Mouse (Mus musculus): ENCODE measurements around the gene Tlr9.

Tlr9 gene

GRCm38 (mm10) chr9:106203990-106204851, 18.2 kb upstream of the Tlr9 start:
- DNase-seq: peak; percentile 84

DNA sequence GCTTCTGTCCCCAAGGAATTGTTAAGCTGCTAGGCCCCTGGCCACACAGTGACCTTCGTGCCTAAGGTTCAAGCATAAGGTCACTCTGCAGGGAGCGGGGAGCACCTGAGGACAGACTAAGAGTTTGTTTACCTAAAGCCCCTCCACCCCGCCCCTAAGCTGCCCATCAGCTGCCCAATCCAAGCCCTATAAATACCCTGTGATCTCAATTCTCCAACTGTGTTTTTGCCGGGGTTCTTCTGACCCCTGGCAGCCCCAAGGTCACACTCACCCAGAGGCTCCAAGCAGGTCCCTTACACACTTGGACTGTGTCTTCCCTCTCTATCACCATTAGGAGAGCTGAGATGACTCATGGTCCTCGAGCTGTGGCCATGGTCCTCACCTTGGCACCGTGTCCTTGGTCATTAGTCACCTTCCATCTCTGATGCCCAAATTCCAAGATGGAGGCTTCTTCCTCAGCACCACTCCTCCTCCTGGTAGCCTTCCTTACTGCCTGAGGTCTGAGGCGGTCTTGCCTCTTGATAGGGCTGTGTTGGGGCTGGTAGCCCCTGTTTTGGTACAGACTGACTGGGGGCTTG, 16.6 kb upstream of the Tlr9 start:
- peak; percentile 42 for DNase-seq

DNA sequence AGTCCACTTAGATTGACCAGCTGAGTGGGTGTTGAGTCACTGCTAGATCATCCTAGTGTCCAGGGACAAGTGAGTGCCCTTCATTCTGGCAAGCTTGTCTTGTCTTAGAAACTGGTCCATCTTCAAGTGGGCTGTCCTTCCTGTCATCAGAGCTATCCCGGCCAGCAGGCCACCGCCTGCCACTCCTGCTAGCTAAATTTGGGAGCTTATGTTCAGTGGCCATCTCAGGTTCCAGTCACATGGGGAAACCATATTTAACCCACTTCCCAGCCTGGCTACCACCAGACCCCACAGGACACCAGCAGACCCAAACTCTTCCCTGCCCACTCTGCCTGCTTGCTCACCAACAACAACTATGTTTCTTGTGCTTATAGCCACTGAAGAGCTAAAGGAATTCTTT, 15.9 kb upstream of the Tlr9 start:
- no peak for DNase-seq

- DNase-seq: no peak
These were observed 14.2 kb upstream of the Tlr9 start for GRCm38 (mm10) chr9:106208181-106208580.

DNA sequence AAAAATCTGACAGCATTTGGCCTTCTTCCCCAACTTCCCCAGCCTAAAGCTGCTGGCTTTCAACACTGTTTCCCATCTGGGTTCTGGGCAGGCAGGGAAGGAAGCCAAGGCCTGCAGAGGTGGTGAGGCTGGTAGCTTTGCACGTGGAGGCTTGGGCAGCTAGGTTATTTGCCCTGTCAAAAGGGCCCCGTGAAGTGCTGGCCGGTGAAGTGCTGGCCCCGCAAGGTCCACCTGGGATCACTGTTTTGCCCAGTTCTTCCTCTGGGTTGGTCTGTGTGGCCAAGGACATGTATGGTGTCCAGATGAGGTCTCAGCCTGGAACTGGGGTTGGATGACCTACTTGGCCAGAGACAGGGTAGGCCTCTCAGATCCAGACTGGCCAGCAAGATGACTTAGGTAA, 12.4 kb upstream of the Tlr9 start:
- DNase-seq: no peak

DNA sequence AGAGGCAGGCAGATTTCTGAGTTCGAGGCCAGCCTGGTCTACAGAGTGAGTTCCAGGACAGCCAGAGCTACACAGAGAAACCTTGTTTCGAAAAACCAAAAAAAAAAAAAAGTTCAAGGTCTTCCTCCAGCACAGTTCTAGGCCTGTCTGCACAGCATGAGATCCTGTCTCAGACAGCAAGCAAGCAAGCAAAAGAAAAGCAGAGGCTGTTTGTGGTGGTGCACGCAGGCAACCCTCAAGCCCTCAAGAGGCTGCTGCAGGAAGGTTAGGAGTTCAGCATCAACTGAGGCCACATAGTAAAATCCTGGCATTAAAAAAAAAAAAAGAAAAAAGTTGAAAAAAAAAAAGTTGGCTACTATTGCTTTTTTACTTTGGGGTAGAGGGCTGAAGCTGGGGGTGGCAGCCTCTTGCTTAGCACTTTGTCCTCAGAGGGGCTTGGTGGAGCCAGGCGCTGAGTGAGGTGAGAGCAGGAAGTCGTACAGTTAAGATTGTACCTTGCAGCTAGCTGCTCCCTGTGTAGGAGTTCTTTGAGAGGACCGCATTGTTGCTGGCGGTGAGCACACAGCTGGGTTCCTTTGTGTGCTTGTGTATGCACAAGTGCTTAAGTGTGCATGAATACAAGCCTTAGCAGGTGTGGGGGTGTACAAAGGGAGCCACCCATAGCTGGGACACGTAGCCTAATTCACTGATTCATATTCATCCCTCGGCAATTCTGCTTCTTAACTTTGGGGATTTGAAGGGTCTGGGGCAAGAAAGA, 11.4 kb upstream of the Tlr9 start:
- no peak for DNase-seq

DNA sequence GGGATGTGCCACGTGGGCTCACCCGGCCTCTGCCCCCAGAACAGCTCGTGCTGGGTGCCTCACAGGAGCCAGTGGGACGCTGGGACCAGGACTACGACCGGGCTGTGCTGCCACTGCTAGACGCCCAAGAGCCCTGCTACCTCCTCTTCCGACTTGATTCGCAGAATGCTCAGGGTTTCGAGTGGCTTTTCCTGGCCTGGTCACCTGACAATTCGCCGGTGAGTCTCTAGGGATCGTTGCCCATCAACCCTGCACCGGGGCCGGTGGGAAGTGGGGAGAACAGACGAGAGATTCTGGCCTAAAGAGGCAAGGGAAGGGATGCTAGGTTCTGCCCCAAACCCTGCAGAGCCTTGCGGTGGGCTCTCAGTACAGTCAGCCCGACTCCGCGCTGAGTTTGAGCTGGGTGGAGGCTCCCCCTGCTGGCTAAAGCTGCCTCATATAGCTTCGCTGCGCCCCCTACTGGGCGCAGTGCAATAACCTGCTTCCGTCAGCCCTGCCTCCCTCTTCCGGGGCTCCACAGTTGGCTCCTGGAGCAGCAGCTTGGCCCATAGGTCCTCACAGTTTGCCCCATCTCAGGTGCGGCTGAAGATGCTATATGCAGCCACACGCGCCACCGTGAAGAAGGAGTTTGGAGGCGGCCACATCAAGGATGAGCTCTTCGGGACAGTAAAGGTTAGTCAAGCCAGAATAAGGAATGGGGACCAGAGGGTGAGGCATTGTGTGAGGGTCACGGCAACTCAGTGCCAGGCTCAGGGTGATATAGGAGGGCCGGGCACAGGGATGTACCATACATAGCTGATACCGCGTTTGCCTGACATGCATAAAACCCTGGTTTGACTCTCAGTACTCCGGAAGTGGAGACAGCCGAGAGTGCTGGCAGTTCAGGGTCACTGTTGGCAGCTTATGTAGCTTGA, 10.5 kb upstream of the Tlr9 start:
- peak; percentile 82 for DNase-seq

DNA sequence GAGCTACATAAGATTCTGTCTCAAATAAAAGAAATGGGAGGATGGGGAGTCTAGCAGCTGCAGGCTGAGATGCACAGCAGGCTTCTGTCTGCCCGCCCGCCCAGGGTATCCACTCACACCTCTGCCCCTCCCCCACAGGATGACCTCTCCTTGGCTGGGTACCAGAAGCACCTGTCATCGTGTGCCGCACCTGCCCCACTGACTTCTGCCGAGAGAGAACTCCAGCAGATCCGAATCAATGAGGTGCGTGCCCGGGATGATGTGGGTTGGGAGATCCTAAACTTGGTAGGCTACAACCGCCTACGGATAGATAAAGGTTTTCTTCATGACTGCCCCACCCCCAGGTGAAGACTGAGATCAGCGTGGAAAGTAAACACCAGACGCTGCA, 9.8 kb upstream of the Tlr9 start:
- peak; percentile 45 for DNase-seq

DNA sequence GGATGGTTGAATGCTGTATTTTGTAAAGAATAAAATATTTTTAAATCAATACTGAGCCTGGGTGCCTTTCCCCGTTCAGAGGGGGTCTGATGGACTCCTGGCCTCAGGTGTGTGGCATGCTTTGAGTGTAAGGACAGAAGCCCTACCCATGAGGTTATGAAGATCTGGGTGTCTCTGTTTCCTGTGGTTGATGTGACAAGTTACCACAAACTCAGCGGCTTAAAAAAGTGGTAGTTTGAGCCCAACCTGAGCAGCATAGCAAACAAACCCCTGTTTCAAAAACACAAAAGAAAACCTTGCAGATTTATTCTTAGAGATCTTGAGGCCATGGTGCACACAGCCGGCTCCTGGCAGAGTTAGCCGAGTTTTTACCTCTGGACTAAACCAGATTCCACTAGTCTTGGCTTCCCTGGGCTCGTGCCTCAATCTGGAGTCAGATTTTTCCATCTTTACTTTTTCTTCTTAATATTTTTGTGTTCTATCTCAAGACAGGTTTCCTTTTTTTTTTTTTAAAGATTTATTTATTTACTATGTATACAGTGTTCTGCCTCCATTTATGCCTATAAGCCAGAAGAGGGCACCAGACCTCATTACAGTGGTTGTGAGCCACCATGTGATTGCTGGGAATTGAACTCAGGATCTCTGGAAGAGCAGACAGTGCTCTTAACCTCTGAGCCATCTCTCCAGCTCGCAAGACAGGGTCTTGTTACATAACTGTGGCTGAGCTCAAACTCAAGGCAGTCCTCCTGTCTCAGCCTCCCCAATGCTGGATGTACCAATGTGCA, 6.9 kb upstream of the Tlr9 start:
- DNase-seq: no peak

GRCm38 (mm10) chr9:106216971-106217370, 5.4 kb upstream of the Tlr9 start:
- no peak for DNase-seq

GRCm38 (mm10) chr9:106220894-106221523, 1.4 kb upstream of the Tlr9 start:
- no peak for DNase-seq

GRCm38 (mm10) chr9:106222994-106223393, 596 bp downstream of the Tlr9 start:
- no peak for DNase-seq

DNA sequence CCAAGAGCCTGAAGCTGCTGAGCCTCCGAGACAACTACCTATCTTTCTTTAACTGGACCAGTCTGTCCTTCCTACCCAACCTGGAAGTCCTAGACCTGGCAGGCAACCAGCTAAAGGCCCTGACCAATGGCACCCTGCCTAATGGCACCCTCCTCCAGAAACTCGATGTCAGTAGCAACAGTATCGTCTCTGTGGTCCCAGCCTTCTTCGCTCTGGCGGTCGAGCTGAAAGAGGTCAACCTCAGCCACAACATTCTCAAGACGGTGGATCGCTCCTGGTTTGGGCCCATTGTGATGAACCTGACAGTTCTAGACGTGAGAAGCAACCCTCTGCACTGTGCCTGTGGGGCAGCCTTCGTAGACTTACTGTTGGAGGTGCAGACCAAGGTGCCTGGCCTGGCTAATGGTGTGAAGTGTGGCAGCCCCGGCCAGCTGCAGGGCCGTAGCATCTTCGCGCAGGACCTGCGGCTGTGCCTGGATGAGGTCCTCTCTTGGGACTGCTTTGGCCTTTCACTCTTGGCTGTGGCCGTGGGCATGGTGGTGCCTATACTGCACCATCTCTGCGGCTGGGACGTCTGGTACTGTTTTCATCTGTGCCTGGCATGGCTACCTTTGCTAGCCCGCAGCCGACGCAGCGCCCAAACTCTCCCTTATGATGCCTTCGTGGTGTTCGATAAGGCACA, 3.2 kb downstream of the Tlr9 start:
- DNase-seq: no peak

GRCm38 (mm10) chr9:106226151-106226682, 3.8 kb downstream of the Tlr9 start:
- no peak for DNase-seq

- no peak for DNase-seq
These were observed 5.5 kb downstream of the Tlr9 start for GRCm38 (mm10) chr9:106227790-106228429.

DNA sequence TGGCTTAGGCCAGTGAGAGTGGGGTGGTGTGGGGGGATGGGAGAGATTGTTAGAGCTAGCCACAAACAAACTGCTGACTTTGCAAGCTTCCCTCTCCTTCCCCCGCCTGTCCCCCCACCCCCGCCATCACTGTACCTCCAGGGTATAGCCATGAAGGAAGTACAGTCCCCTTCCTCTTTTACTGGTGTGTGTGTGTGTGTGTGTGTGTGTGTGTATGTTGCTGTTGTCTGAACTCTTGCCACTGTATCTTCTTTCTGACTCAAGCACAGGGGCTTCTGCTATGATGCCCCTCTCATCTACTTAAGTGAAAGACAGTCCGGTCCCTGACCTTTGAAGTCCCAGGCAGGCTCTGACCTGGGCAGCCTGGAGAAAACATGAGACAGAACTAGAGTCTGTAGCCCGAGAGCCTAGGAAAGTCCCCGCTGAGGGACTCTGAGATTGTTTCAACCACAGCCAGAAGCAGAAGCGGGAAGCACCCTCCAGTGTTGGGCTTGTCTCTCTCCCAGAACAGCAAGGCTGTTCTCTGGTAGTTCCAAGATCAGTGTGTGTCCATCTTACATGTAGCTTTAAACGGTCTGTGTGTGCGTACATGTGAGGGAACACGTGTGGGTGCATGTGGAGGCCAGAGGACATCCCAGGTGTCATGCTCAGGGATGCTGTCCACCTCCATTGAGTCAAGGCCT, 7.8 kb downstream of the Tlr9 start:
- no peak for DNase-seq

GRCm38 (mm10) chr9:106230734-106231106, 8.3 kb downstream of the Tlr9 start:
- DNase-seq: no peak

DNA sequence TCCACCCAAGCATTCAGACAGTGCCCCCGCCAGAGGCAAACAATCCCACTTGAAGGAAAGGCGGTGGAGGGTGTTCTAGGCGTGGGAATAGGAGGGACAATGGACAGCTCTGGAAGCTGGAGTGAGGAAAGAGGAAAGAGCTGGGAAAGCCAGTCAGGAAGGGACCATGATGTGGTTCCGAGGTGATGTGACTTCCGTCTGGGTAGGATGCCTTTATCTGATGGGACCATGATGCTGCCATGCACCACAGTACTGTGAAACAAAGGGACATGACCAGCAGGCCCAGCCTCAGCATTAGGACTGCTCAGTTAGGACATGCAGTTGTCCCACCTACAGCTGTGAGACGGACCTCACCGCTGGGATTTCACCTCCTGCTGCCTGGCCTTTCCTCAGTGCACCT, 8.8 kb downstream of the Tlr9 start:
- no peak for DNase-seq

- DNase-seq: no peak
These were observed 9.4 kb downstream of the Tlr9 start for GRCm38 (mm10) chr9:106231816-106232215.

DNA sequence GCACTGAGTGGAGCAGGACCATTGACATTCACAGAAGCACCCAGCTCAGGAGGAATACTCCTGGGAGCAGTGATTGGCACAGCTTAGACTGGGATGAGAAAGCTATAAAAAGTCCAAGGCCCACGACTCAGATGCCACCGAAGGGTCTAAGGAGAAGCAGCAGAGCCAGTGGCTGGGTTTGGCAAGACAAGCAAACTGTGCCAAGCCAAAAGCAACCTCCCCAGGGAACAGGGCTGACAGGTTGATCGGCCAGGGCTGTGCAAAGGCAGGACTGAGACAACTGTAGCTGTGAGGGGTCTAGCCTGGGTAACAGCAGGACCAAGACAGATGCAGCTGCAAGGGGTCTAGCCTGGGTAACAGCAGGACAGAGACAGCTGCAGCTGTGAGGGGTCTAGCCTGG, 10.6 kb downstream of the Tlr9 start:
- DNase-seq: no peak
